Mouse (Mus musculus): ENCODE results near the gene Cyp2c37. TPM values are rescaled to one million over a fixed set of nuclear protein-coding genes. Genes with fewer than 3 reads are reported as not detected.
"Not testable (repeated sequence)": the region's sequence is repeated elsewhere in the genome, so short reads cannot be mapped to it uniquely, and the experiment has no call there.

Cyp2c37 gene
- not detected in 2 replicates for polyA plus RNA-seq (2014; fragmentation: Nextera tagmentation; extraction: Ambion mirVana)

DNA sequence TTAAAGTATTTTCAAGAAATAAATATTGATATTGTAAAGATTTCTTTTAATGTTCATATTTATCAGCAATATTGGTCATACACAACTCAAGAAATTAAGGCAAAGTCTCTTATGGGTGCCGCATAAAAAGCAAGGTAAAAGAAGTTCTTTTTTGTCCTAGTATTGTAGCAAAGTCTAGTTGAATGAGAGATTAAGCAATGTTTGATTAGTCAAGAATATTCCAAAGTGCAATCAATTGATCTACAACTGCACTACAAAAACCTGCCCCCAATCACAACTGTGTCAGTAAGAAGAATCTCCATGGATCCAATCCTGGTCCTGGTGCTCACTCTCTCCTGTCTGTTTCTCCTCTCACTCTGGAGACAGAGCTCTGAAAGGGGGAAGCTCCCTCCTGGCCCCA lies at the start of gene Cyp2c37:
TSS of gene Cyp2c37 (plus strand) at position 285 of the 400 bp plus-strand sequence.
- H3K27ac ChIP-seq (ENCODE audit: low read depth, low read length); H3K4me2 ChIP-seq (ENCODE audit: low read length); H3K9ac ChIP-seq (ENCODE audit: low read length); H3K4me1 ChIP-seq (ENCODE audit: control insufficient read depth, insufficient read depth, low read length); H3K4me3 ChIP-seq (ENCODE audit: low read depth, low read length); H3K27me3 ChIP-seq (replicated peaks; ENCODE audit: control insufficient read depth, insufficient read depth, low read length); ATAC-seq; DNase-seq (ENCODE audit: low spot score); H3K36me3 ChIP-seq (ENCODE audit: control insufficient read depth, insufficient read depth, low read length); H3K9me3 ChIP-seq (replicated peaks; ENCODE audit: control insufficient read depth, low read length): not testable (repeated sequence)
- 100% methylated on average over 1 of the region's 1 CpGs for WGBS

DNA sequence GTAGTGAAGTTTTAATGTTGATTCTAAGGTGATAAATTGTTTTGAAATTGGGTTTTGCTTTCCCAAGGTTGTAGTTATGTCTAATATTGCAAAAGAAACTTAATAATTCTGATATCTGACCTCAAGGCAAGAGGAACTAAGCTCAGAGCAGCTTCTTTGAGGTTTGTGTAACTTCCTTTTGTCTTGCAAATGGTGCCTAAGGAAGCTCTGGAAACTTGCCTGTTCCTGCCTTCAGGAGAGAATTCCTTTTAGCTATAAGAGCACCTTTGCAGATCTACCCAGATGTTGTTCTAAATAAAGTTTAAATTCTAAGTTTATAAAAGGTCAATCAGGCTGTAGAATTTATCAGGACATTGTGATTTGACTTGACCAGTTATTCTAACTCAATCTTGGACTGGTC lies 31.4 kb upstream of the Cyp2c37 start:
- DNase-seq (ENCODE audit: low spot score); H3K27me3 ChIP-seq (replicated peaks; ENCODE audit: control insufficient read depth, insufficient read depth, low read length); H3K36me3 ChIP-seq (ENCODE audit: control insufficient read depth, insufficient read depth, low read length); H3K9me3 ChIP-seq (replicated peaks; ENCODE audit: control insufficient read depth, low read length); H3K9ac ChIP-seq (ENCODE audit: low read length); H3K4me2 ChIP-seq (ENCODE audit: low read length); H3K4me3 ChIP-seq (ENCODE audit: low read depth, low read length); H3K4me1 ChIP-seq (ENCODE audit: control insufficient read depth, insufficient read depth, low read length); H3K27ac ChIP-seq (ENCODE audit: low read depth, low read length); ATAC-seq: not testable (repeated sequence)

DNA sequence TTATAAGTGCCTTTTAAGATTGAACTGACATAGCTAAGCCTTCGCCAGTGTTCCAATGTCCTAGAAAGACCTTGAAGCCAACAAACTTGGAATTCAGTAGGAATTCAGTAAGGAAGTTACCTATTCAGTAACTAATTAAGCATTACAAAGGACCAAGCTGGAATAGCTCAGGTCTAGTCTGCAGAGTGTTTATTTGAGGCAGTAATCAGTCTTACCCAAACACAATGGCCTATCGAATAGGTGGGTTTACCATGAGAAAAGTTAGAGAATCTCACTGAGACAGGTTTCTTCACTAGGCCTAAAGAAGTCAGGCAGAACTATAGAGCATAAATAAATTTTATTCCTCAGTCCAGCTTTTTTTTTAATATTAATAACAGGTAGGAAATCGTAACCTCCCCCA lies 21.1 kb upstream of the Cyp2c37 start:
- not testable (repeated sequence) for H3K27ac ChIP-seq (ENCODE audit: low read depth, low read length); H3K4me1 ChIP-seq (ENCODE audit: control insufficient read depth, insufficient read depth, low read length); H3K4me2 ChIP-seq (ENCODE audit: low read length); DNase-seq (ENCODE audit: low spot score); ATAC-seq; H3K36me3 ChIP-seq (ENCODE audit: control insufficient read depth, insufficient read depth, low read length); H3K9ac ChIP-seq (ENCODE audit: low read length); H3K4me3 ChIP-seq (ENCODE audit: low read depth, low read length); H3K9me3 ChIP-seq (replicated peaks; ENCODE audit: control insufficient read depth, low read length); H3K27me3 ChIP-seq (replicated peaks; ENCODE audit: control insufficient read depth, insufficient read depth, low read length)
- WGBS, result 94% methylated on average over 3 of the region's 3 CpGs

DNA sequence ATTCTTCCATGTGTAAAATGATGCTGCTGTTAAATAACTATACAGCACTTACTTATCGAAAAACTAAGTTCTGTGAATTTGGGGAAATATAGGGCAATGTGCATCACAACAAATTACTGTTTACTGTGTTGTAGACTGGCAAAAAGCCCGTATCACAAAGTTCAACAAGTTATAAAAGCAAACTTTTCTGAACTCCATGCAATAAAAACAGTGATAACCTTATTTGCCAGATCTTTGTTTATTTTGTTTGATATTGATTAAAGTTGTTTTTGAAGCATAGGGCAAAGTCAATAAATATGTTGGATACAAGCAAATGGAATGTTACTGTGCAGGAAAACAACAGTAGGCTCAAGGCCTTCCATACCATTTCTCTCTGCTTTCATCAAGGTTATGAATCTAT lies 2.8 kb upstream of the Cyp2c37 start:
- H3K36me3 ChIP-seq (ENCODE audit: control insufficient read depth, insufficient read depth, low read length), result no peaks in the 10 kb centered on the region
- WGBS, result 76% methylated on average over 2 of the region's 2 CpGs
- no peaks in the 10 kb centered on the region for H3K9me3 ChIP-seq (replicated peaks; ENCODE audit: control insufficient read depth, low read length)
- no peak overlapping the region for H3K27ac ChIP-seq (ENCODE audit: low read depth, low read length)
- H3K4me3 ChIP-seq (ENCODE audit: low read depth, low read length), result no peak overlapping the region
- H3K4me1 ChIP-seq (ENCODE audit: control insufficient read depth, insufficient read depth, low read length), result no peaks in the 10 kb centered on the region
- ATAC-seq, result no peak
- no peak for DNase-seq (ENCODE audit: low spot score)
- H3K9ac ChIP-seq (ENCODE audit: low read length), result no peak overlapping the region
- no peaks in the 10 kb centered on the region for H3K27me3 ChIP-seq (replicated peaks; ENCODE audit: control insufficient read depth, insufficient read depth, low read length)
- no peak overlapping the region for H3K4me2 ChIP-seq (ENCODE audit: low read length)

Other genes with a start within 250 kb of the Cyp2c37 start
- not detected in 2 replicates for gene Cyp2c40, start 179.6 kb upstream of the Cyp2c37 start, polyA plus RNA-seq (2014; fragmentation: Nextera tagmentation; extraction: Ambion mirVana)
- not detected in 2 replicates for gene Cyp2c69, start 105.6 kb upstream of the Cyp2c37 start, polyA plus RNA-seq (2014; fragmentation: Nextera tagmentation; extraction: Ambion mirVana)
- not detected in 2 replicates for gene Cyp2c54, start 81.4 kb downstream of the Cyp2c37 start, polyA plus RNA-seq (2014; fragmentation: Nextera tagmentation; extraction: Ambion mirVana)
- not detected in 2 replicates for gene Cyp2c50, start 97.3 kb downstream of the Cyp2c37 start, polyA plus RNA-seq (2014; fragmentation: Nextera tagmentation; extraction: Ambion mirVana)
- gene Cyp2c70, start 194.9 kb downstream of the Cyp2c37 start, polyA plus RNA-seq (2014; fragmentation: Nextera tagmentation; extraction: Ambion mirVana), result not detected in 2 replicates